Mouse (Mus musculus) myocyte (in vitro differentiated cells): ENCODE measurements around the gene Spsb2. TPM values are rescaled to one million over a fixed set of nuclear protein-coding genes. Genes with fewer than 3 reads are reported as not detected.

ENCODE experiments used
- H3K27me3 ChIP-seq: one replicate; pipeline ENCODE4 v1.6.1; 2011; ENCODE audit not compliant: control insufficient read depth, insufficient read depth, insufficient read length
- H3K36me3 ChIP-seq: one replicate; pipeline ENCODE4 v1.6.1; 2011; ENCODE audit not compliant: control insufficient read depth, insufficient read depth
- H3K4me2 ChIP-seq: one replicate; pipeline ENCODE4 v1.6.1; 2011; ENCODE audit warnings: low read depth, control low read depth
- H3K4me3 ChIP-seq: one replicate; pipeline ENCODE4 v1.5.1; 2011; ENCODE audit warnings: mild to moderate bottlenecking, control low read depth, moderate library complexity
- H3K79me2 ChIP-seq: one replicate; pipeline ENCODE4 v1.6.1; 2011; ENCODE audit not compliant: control insufficient read depth, insufficient read depth
- H3ac ChIP-seq: one replicate; pipeline ENCODE4 v1.6.1; 2011; ENCODE audit not compliant: control insufficient read depth, insufficient read length
- CEBPB ChIP-seq: IDR thresholded peaks from 2 replicates; pipeline ENCODE4 v1.6.1; 2011; ENCODE audit warnings: mild to moderate bottlenecking, moderate library complexity; ENCODE audit not compliant: poor library complexity, insufficient read depth, severe bottlenecking
- E2F4 ChIP-seq: IDR thresholded peaks from one replicate; pipeline ENCODE4 v1.6.1; 2011; ENCODE audit warnings: mild to moderate bottlenecking, control low read depth, moderate library complexity; ENCODE audit not compliant: insufficient read depth
- MAX ChIP-seq: IDR thresholded peaks from one replicate; pipeline ENCODE4 v1.6.1; 2011; ENCODE audit warnings: low read depth, mild to moderate bottlenecking, control low read depth
- MYOD1 ChIP-seq, 3 experiments: IDR thresholded peaks; one replicate each; pipeline ENCODE4 v1.6.1; 2011; ENCODE audit warnings: control low read depth in 2 of 3, low read depth in 2 of 3, mild to moderate bottlenecking in 2 of 3, moderate library complexity in 1 of 3; ENCODE audit not compliant: insufficient read length in 2 of 3, control insufficient read depth in 1 of 3
- MYOG ChIP-seq, 3 experiments: IDR thresholded peaks; one replicate each; pipeline ENCODE4 v1.6.1; 2011; ENCODE audit warnings: control low read depth in 2 of 3, low read depth in 2 of 3, mild to moderate bottlenecking in 2 of 3; ENCODE audit not compliant: insufficient read length in 2 of 3, control insufficient read depth in 1 of 3, insufficient read depth in 1 of 3
- POLR2A ChIP-seq: IDR thresholded peaks from one replicate; pipeline ENCODE4 v1.6.1; 2011; ENCODE audit warnings: low read depth, mild to moderate bottlenecking, control low read depth, moderate library complexity; ENCODE audit not compliant: insufficient read length
- POLR2AphosphoS2 ChIP-seq: IDR thresholded peaks from one replicate; pipeline ENCODE4 v1.6.1; 2011; ENCODE audit warnings: low read depth, control low read depth; ENCODE audit not compliant: insufficient read length
- REST ChIP-seq: IDR thresholded peaks from one replicate; pipeline ENCODE4 v1.6.1; 2011; ENCODE audit warnings: mild to moderate bottlenecking, control low read depth, moderate library complexity; ENCODE audit not compliant: insufficient read depth, insufficient read length
- SRF ChIP-seq: IDR thresholded peaks from one replicate; pipeline ENCODE4 v1.6.1; 2011; ENCODE audit warnings: low read depth; ENCODE audit not compliant: control insufficient read depth, insufficient read length
- TCF12 ChIP-seq: IDR thresholded peaks from one replicate; pipeline ENCODE4 v1.6.1; 2011; ENCODE audit warnings: mild to moderate bottlenecking, control low read depth; ENCODE audit not compliant: poor library complexity, insufficient read depth, severe bottlenecking
- TCF3 ChIP-seq: IDR thresholded peaks from one replicate; pipeline ENCODE4 v1.6.1; 2011; ENCODE audit warnings: low read depth, control low read depth; ENCODE audit not compliant: insufficient read length
- USF1 ChIP-seq: IDR thresholded peaks from one replicate; pipeline ENCODE4 v1.6.1; 2011; ENCODE audit warnings: low read depth, mild to moderate bottlenecking, control low read depth, moderate library complexity
- polyA plus RNA-seq: library from polyadenylated mRNA; unstranded; fragments of >200 nt; fragmentation: generic; extraction: Trizol; gene quantifications from one replicate; pipeline ENCODE4 v1.2.1, GENCODE M21; 2012; ENCODE audit warnings: missing spikeins

Spsb2 gene
- polyA plus RNA-seq, 1 experiment, result 41.2 TPM

GRCm38 (mm10) chr6:124817563-124817962 is 9.1 kb downstream of the Spsb2 start:
- no peak for TF ChIP-seq MAX
- no peak for TF ChIP-seq REST
- TF ChIP-seq TCF3, result no peak
- no peak for TF ChIP-seq POLR2AphosphoS2
- no peak for TF ChIP-seq CEBPB
- no peak for TF ChIP-seq POLR2A
- no peak for TF ChIP-seq MYOD1 (IDR thresholded peaks at IDR 0.05; ENCODE audit: control insufficient read depth in 1 of 3, insufficient read length in 2 of 3, low read depth in 2 of 3)
- no peak for TF ChIP-seq MYOG (IDR thresholded peaks at IDR 0.05; ENCODE audit: control insufficient read depth in 1 of 3, insufficient read depth in 1 of 3, insufficient read length in 2 of 3, low read depth in 2 of 3)
- TF ChIP-seq USF1, result no peak
- no peak for TF ChIP-seq SRF
- no peak for TF ChIP-seq E2F4
- Histone ChIP-seq H3K4me3 (no peak overlapping the region), H3K27me3 (no peaks in the 10 kb centered on the region), H3K79me2 (peaks cover 13% of the 10 kb centered on the region), H3K4me2 (no peak overlapping the region), H3ac (no peak overlapping the region), H3K36me3 (peaks cover 26% of the 10 kb centered on the region)

- Histone ChIP-seq H3ac (no peak overlapping the region), H3K4me2 (no peak overlapping the region), H3K36me3 (peaks cover 26% of the 10 kb centered on the region), H3K27me3 (no peaks in the 10 kb centered on the region), H3K4me3 (no peak overlapping the region), H3K79me2 (peaks cover 9% of the 10 kb centered on the region)
- no peak for TF ChIP-seq MAX
- TF ChIP-seq SRF, result no peak
- TF ChIP-seq POLR2A, result no peak
- no peak for TF ChIP-seq USF1
- no peak for TF ChIP-seq MYOD1 (IDR thresholded peaks at IDR 0.05; ENCODE audit: control insufficient read depth in 1 of 3, insufficient read length in 2 of 3, low read depth in 2 of 3)
- TF ChIP-seq E2F4, result no peak
- no peak for TF ChIP-seq TCF3
- no peak for TF ChIP-seq MYOG (IDR thresholded peaks at IDR 0.05; ENCODE audit: control insufficient read depth in 1 of 3, insufficient read depth in 1 of 3, insufficient read length in 2 of 3, low read depth in 2 of 3)
- no peak for TF ChIP-seq REST
- no peak for TF ChIP-seq CEBPB
- no peak for TF ChIP-seq TCF12
- TF ChIP-seq POLR2AphosphoS2, result no peak
Observed at GRCm38 (mm10) chr6:124817971-124818370, 9.5 kb downstream of the Spsb2 start.

GRCm38 (mm10) chr6:124820891-124821290 is 12.4 kb downstream of the Spsb2 start:
- H3K27me3 ChIP-seq, result no peaks in the 10 kb centered on the region
- no peaks in the 10 kb centered on the region for H3K79me2 ChIP-seq
- TF ChIP-seq MAX, result no peak
- TF ChIP-seq MYOD1 (IDR thresholded peaks at IDR 0.05; ENCODE audit: control insufficient read depth in 1 of 3, insufficient read length in 2 of 3, low read depth in 2 of 3), result no peak
- TF ChIP-seq POLR2A, result no peak
- no peak for TF ChIP-seq USF1
- TF ChIP-seq SRF, result no peak
- no peak overlapping the region for H3ac ChIP-seq
- H3K4me3 ChIP-seq, result no peak overlapping the region
- no peak overlapping the region for H3K4me2 ChIP-seq
- H3K36me3 ChIP-seq, result peaks cover 49% of the 10 kb centered on the region

GRCm38 (mm10) chr6:124822049-124822448 is 13.6 kb downstream of the Spsb2 start:
- Histone ChIP-seq H3K27me3 (no peaks in the 10 kb centered on the region), H3K36me3 (peaks cover 46% of the 10 kb centered on the region), H3K4me2 (no peak overlapping the region), H3K79me2 (peaks cover 9% of the 10 kb centered on the region), H3K4me3 (no peak overlapping the region), H3ac (no peak overlapping the region)
- TF ChIP-seq MYOD1 (IDR thresholded peaks at IDR 0.05; ENCODE audit: control insufficient read depth in 1 of 3, insufficient read length in 2 of 3, low read depth in 2 of 3) (no peak), MAX (no peak), USF1 (no peak), SRF (no peak), POLR2AphosphoS2 (no peak), E2F4 (no peak), POLR2A (no peak), REST (no peak), TCF3 (no peak), TCF12 (no peak), CEBPB (no peak), MYOG (IDR thresholded peaks at IDR 0.05; ENCODE audit: control insufficient read depth in 1 of 3, insufficient read depth in 1 of 3, insufficient read length in 2 of 3, low read depth in 2 of 3) (no peak)

- Histone ChIP-seq H3K79me2 (peaks cover 35% of the 10 kb centered on the region), H3K27me3 (no peaks in the 10 kb centered on the region), H3K4me3 (peak overlapping the region; percentile 93), H3ac (peak overlapping the region; percentile 38), H3K4me2 (peak overlapping the region; percentile 96), H3K36me3 (peaks cover 25% of the 10 kb centered on the region)
- TF ChIP-seq POLR2A, result peak; percentile 66
- no peak for TF ChIP-seq TCF3
- peak; percentile 58 for TF ChIP-seq POLR2AphosphoS2
Observed at GRCm38 (mm10) chr6:124828101-124828592, 19.7 kb downstream of the Spsb2 start.
